Comparison of ENCODE assay signal across 15 mouse cellular contexts in the genomic region with DNA sequence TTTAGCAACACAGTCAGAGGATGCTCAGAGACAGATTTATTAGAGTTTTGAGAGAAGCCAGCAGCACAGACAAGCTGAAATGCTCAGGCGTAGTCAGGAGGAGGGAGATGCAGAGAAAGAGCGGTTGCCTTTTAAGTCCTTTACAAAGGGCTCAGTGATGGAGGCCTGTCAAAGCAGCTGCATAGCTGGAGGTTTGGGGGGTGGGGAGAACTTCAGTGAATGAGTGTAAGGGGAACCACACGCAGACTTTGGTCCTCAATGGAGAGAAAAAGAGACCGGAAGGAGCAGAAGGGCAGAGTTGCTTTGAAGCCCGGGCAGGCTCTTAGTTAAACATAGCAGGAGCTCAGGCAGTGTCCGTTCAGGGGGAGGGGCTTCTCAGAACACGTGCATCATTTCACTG.
DNase-seq lines count a peak whose midpoint lies in the region; ATAC-seq and TF ChIP-seq lines count a peak whose summit lies in the region.
"Had no signal": no experiment of that assay in that cellular context is flagged by ENCODE, and none has a peak within 500 bp of the region (broad histone marks: within the 10 kb centered on the region; RNA-seq: fewer than 3 reads in every experiment).

No protein-coding gene starts in this region.

- H3K27me3 ChIP-seq in midbrain, embryonic 10.5 days (ENCODE audit: low read depth, poor library complexity, severe bottlenecking) = no peaks in the 10 kb centered on the region
- no peaks in the 10 kb centered on the region for H3K27me3 ChIP-seq in midbrain, embryonic 16.5 days (ENCODE audit: control insufficient read depth, insufficient read depth, low read depth, low read length)
- H3K27me3 ChIP-seq in embryonic facial prominence, embryonic 10.5 days (replicated peaks; ENCODE audit: low read depth, poor library complexity, severe bottlenecking) = no peaks in the 10 kb centered on the region
- H3K27me3 ChIP-seq in limb, embryonic 11.5 days (ENCODE audit: control insufficient read depth, insufficient read depth, low read length) = no peaks in the 10 kb centered on the region
- no peaks in the 10 kb centered on the region for H3K27me3 ChIP-seq in lung, postnatal 0 days (replicated peaks; ENCODE audit: insufficient read depth, low read length)
- H3K27me3 ChIP-seq: kidney, embryonic 15.5 days; liver, embryonic 15.5 days had no signal

- ATAC-seq in midbrain, embryonic 16.5 days = no peak
- no peak for ATAC-seq in limb, embryonic 11.5 days (ENCODE audit: insufficient number of reproducible peaks, low FRiP score, low TSS enrichment, low read depth)
- ATAC-seq in lung, postnatal 0 days = no peak
- ATAC-seq: inflammation-experienced regulatory T-cells, adult 6 months had no signal

- H3K9ac ChIP-seq in midbrain, embryonic 16.5 days (ENCODE audit: low read depth, low read length) = no peak overlapping the region
- H3K9ac ChIP-seq in limb, embryonic 11.5 days (ENCODE audit: low read length) = no peak overlapping the region
- H3K9ac ChIP-seq in lung, postnatal 0 days (replicated peaks; ENCODE audit: low read depth) = no peak overlapping the region
- H3K9ac ChIP-seq: kidney, embryonic 15.5 days; liver, embryonic 15.5 days had no signal

- TF ChIP-seq CTCF in lung, postnatal 0 days (IDR thresholded peaks at IDR 0.05) = no peak

- no peak overlapping the region for H3K4me2 ChIP-seq in midbrain, embryonic 16.5 days (ENCODE audit: low read length)
- H3K4me2 ChIP-seq in limb, embryonic 11.5 days (ENCODE audit: low read depth, severe bottlenecking) = no peak overlapping the region
- no peak overlapping the region for H3K4me2 ChIP-seq in lung, postnatal 0 days (replicated peaks; ENCODE audit: low read depth, low read length)
- H3K4me2 ChIP-seq: kidney, embryonic 15.5 days; liver, embryonic 15.5 days had no signal

- H3K4me3 ChIP-seq in midbrain, embryonic 10.5 days = no peak overlapping the region
- H3K4me3 ChIP-seq in midbrain, embryonic 16.5 days (ENCODE audit: low read depth, low read length) = no peak overlapping the region
- no peak overlapping the region for H3K4me3 ChIP-seq in embryonic facial prominence, embryonic 10.5 days
- H3K4me3 ChIP-seq in limb, embryonic 11.5 days (ENCODE audit: low read depth, low read length) = no peak overlapping the region
- no peak overlapping the region for H3K4me3 ChIP-seq in lung, postnatal 0 days (ENCODE audit: low read depth, low read length)
- H3K4me3 ChIP-seq: heart, adult 2 months; kidney, embryonic 15.5 days; liver, embryonic 15.5 days had no signal

- 8% methylated on average over 7 of the region's 7 CpGs for WGBS in midbrain, embryonic 10.5 days
- 8% methylated on average over 7 of the region's 7 CpGs for WGBS in midbrain, embryonic 16.5 days
- WGBS in embryonic facial prominence, embryonic 10.5 days = 14% methylated on average over 7 of the region's 7 CpGs
- WGBS in limb, embryonic 11.5 days = 14% methylated on average over 7 of the region's 7 CpGs
- 29% methylated on average over 7 of the region's 7 CpGs for WGBS in lung, postnatal 0 days

- TF ChIP-seq EP300 in lung, postnatal 0 days (IDR thresholded peaks at IDR 0.05) = no peak

- H3K9me3 ChIP-seq in midbrain, embryonic 10.5 days (replicated peaks) = peaks cover 7% of the 10 kb centered on the region
- no peaks in the 10 kb centered on the region; the same call in 1 of the 2 replicates for H3K9me3 ChIP-seq in midbrain, embryonic 16.5 days (replicated peaks; ENCODE audit: control insufficient read depth, low read length, poor library complexity, severe bottlenecking)
- H3K9me3 ChIP-seq in embryonic facial prominence, embryonic 10.5 days = peaks cover 10% of the 10 kb centered on the region; the same call in 1 of the 2 replicates
- H3K9me3 ChIP-seq in limb, embryonic 11.5 days (ENCODE audit: control insufficient read depth, low read length) = no peaks in the 10 kb centered on the region; the same call in 1 of the 2 replicates
- H3K9me3 ChIP-seq in lung, postnatal 0 days (ENCODE audit: low read length) = no peaks in the 10 kb centered on the region
- H3K9me3 ChIP-seq: kidney, embryonic 15.5 days; liver, embryonic 15.5 days had no signal

- no peaks in the 10 kb centered on the region for H3K36me3 ChIP-seq in midbrain, embryonic 10.5 days
- no peaks in the 10 kb centered on the region for H3K36me3 ChIP-seq in midbrain, embryonic 16.5 days (ENCODE audit: control insufficient read depth, insufficient read depth, low read length)
- H3K36me3 ChIP-seq in embryonic facial prominence, embryonic 10.5 days (replicated peaks) = no peaks in the 10 kb centered on the region
- no peaks in the 10 kb centered on the region; the same call in 1 of the 2 replicates for H3K36me3 ChIP-seq in limb, embryonic 11.5 days (ENCODE audit: control insufficient read depth, insufficient read depth, low read length)
- H3K36me3 ChIP-seq in lung, postnatal 0 days (ENCODE audit: insufficient read depth, low read length) = no peaks in the 10 kb centered on the region
- H3K36me3 ChIP-seq: kidney, embryonic 15.5 days; liver, embryonic 15.5 days had no signal

- peak; percentile 40 for DNase-seq in midbrain, embryonic 10.5 days (ENCODE audit: low spot score)
- peak; percentile 43 for DNase-seq in embryonic facial prominence, embryonic 10.5 days (ENCODE audit: low spot score)
- DNase-seq in limb, embryonic 11.5 days (ENCODE audit: low spot score) = peak; percentile 39
- DNase-seq in thymus, postnatal 4 days = peak; percentile 72
- DNase-seq in lung, postnatal 0 days (ENCODE audit: low spot score) = no peak
- no peak for DNase-seq in cerebellum, adult 9-10 months
- DNase-seq: adrenal gland, postnatal 10 days; cerebellum, postnatal 25 days; heart, adult 2 months; heart, postnatal 14 days; lung, postnatal 4 days had no signal

- H3K27ac ChIP-seq in midbrain, embryonic 10.5 days (replicated peaks) = peak overlapping the region; percentile 66
- H3K27ac ChIP-seq in midbrain, embryonic 16.5 days (ENCODE audit: low read length) = no peak overlapping the region
- peak overlapping the region; percentile 66; the same call in 1 of the 2 replicates for H3K27ac ChIP-seq in embryonic facial prominence, embryonic 10.5 days (replicated peaks)
- no peak overlapping the region for H3K27ac ChIP-seq in limb, embryonic 11.5 days (replicated peaks; ENCODE audit: low read depth, low read length)
- H3K27ac ChIP-seq in lung, postnatal 0 days (ENCODE audit: low read length) = no peak overlapping the region
- H3K27ac ChIP-seq: heart, adult 2 months; kidney, embryonic 15.5 days; liver, embryonic 15.5 days had no signal

- peaks cover 16% of the 10 kb centered on the region for H3K4me1 ChIP-seq in midbrain, embryonic 10.5 days
- H3K4me1 ChIP-seq in midbrain, embryonic 16.5 days (ENCODE audit: control insufficient read depth, insufficient read depth, low read length) = no peaks in the 10 kb centered on the region
- peaks cover 11% of the 10 kb centered on the region for H3K4me1 ChIP-seq in embryonic facial prominence, embryonic 10.5 days
- 0 out of 2 replicates have a peak, but pooled peaks cover 3% of the 10 kb centered on the region for H3K4me1 ChIP-seq in limb, embryonic 11.5 days (ENCODE audit: control insufficient read depth, insufficient read depth, low read length)
- no peaks in the 10 kb centered on the region for H3K4me1 ChIP-seq in lung, postnatal 0 days (ENCODE audit: insufficient read depth, low read depth, low read length)
- H3K4me1 ChIP-seq: liver, embryonic 15.5 days had no signal

Comparison
In these comparisons a context has a peak if more than half of its experiments do, and no peak if none do; other contexts are left out.
1. H3K27ac ChIP-seq: peak in midbrain, embryonic 10.5 days (single experiment) and embryonic facial prominence, embryonic 10.5 days (single experiment); none in midbrain, embryonic 16.5 days (single experiment), limb, embryonic 11.5 days (single experiment) and lung, postnatal 0 days (single experiment).
2. DNase-seq: peak in midbrain, embryonic 10.5 days (single experiment), embryonic facial prominence, embryonic 10.5 days (single experiment), limb, embryonic 11.5 days (single experiment) and thymus, postnatal 4 days (single experiment); none in lung, postnatal 0 days (single experiment) and cerebellum, adult 9-10 months (single experiment).